Mouse (Mus musculus): ENCODE results near the gene Rbm20.
"Not testable (repeated sequence)": the region's sequence is repeated elsewhere in the genome, so short reads cannot be mapped to it uniquely, and the experiment has no call there.

The Rbm20 gene

GRCm38 (mm10) chr19:53676718-53677634, at the start of gene Rbm20:
TSS of gene Rbm20 (plus strand) at chr19:53677306.
- peak; percentile 86 for DNase-seq (ENCODE audit: inconsistent ontology term)

GRCm38 (mm10) chr19:53638041-53638440, 39.1 kb upstream of the Rbm20 start:
- no peak for DNase-seq (ENCODE audit: inconsistent ontology term)

GRCm38 (mm10) chr19:53638727-53639126, 38.4 kb upstream of the Rbm20 start:
- no peak for DNase-seq (ENCODE audit: inconsistent ontology term)

- no peak for DNase-seq (ENCODE audit: inconsistent ontology term)
These were observed 33.0 kb upstream of the Rbm20 start for GRCm38 (mm10) chr19:53644020-53644595.

- DNase-seq (ENCODE audit: inconsistent ontology term): no peak
These were observed 29.8 kb upstream of the Rbm20 start for GRCm38 (mm10) chr19:53647301-53647700.

- DNase-seq (ENCODE audit: inconsistent ontology term): no peak
These were observed 29.1 kb upstream of the Rbm20 start for GRCm38 (mm10) chr19:53648056-53648455.

- peak; percentile 66 for DNase-seq (ENCODE audit: inconsistent ontology term)
These were observed 28.3 kb upstream of the Rbm20 start for GRCm38 (mm10) chr19:53648802-53649236.

- peak; percentile 44 for DNase-seq (ENCODE audit: inconsistent ontology term)
These were observed 27.7 kb upstream of the Rbm20 start for GRCm38 (mm10) chr19:53649361-53649760.

GRCm38 (mm10) chr19:53649802-53650201, 27.3 kb upstream of the Rbm20 start:
- peak; percentile 70 for DNase-seq (ENCODE audit: inconsistent ontology term)

- DNase-seq (ENCODE audit: inconsistent ontology term): no peak
These were observed 26.2 kb upstream of the Rbm20 start for GRCm38 (mm10) chr19:53650921-53651320.

GRCm38 (mm10) chr19:53652267-53652666, 24.8 kb upstream of the Rbm20 start:
- DNase-seq (ENCODE audit: inconsistent ontology term): no peak

GRCm38 (mm10) chr19:53653624-53654467, 23.3 kb upstream of the Rbm20 start:
- peak; percentile 43 for DNase-seq (ENCODE audit: inconsistent ontology term)

GRCm38 (mm10) chr19:53656443-53656842, 20.7 kb upstream of the Rbm20 start:
- DNase-seq (ENCODE audit: inconsistent ontology term): not testable (repeated sequence)

- DNase-seq (ENCODE audit: inconsistent ontology term): no peak
These were observed 19.7 kb upstream of the Rbm20 start for GRCm38 (mm10) chr19:53657437-53657836.

- DNase-seq (ENCODE audit: inconsistent ontology term): peak; percentile 34
These were observed 16.2 kb upstream of the Rbm20 start for GRCm38 (mm10) chr19:53660722-53661420.

- no peak for DNase-seq (ENCODE audit: inconsistent ontology term)
These were observed 15.0 kb upstream of the Rbm20 start for GRCm38 (mm10) chr19:53661938-53662722.

GRCm38 (mm10) chr19:53664831-53665230, 12.3 kb upstream of the Rbm20 start:
- DNase-seq (ENCODE audit: inconsistent ontology term): no peak

GRCm38 (mm10) chr19:53665391-53665790, 11.7 kb upstream of the Rbm20 start:
- DNase-seq (ENCODE audit: inconsistent ontology term): no peak

- no peak for DNase-seq (ENCODE audit: inconsistent ontology term)
These were observed 10.4 kb upstream of the Rbm20 start for GRCm38 (mm10) chr19:53666708-53667107.

GRCm38 (mm10) chr19:53668821-53669220, 8.3 kb upstream of the Rbm20 start:
- DNase-seq (ENCODE audit: inconsistent ontology term): no peak
